ENCODE assay signal across 1 mouse cellular context in the genomic region with DNA sequence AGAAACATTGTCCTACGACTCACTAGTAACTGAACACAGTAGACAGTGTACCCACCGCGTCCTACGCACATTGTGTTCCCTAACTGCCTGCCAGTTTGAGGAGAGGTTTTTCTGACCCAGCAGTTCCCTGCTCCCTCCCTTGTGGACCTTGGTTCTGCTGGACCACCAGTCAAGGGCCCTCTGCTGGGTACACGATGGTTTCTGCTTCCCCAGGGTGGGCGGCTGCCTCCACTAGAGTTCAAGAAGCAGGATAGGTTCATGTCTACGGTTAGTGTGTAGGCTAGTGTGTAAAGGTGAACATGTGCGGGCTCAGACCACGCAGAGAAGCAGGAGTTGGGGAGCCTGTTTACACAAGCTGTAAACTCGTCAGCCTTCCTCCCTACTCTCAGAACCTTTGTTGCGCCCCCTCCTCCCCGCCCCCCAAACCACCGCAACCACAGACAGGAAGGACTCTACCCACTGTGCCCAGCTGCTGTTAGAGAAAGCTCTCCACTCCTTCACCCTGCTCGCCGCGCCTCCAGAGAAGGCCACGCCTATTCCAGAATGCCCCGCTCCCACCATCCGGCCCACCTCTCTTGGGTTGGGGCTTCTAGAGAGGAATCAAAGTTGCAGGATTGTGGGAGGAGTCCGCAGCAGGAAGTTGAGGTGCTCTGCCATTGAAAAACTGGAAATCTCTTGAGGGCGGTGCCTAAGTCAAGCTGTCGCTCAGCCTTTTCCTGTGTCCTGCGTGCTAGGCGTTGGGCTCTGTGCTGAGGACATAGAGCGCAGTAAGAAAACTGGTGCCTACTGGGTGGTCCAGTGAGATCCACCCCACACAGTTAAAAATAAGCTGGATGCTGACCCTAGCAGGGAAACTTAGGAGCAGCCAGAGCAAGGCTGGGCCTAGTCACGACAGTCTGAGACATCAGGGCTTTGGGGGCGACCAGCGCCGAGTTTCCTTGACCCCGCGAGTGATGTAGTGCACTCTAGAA.
TF ChIP-seq lines count a peak whose summit lies in the region.

Gene Zfp13 (minus strand): TSS at position 906 of the 971 bp plus-strand sequence.

TF ChIP-seq in CH12.LX, 34 proteins besides CTCF, POLR2A, EP300 and RAD21 (continued from another document):
- TF ChIP-seq RCOR1 (conservative IDR thresholded peaks at IDR 0.05; ENCODE audit: low read depth, low read length) (no peak), USF1 (IDR thresholded peaks at IDR 0.05; ENCODE audit: low read depth, low read length) (no peak), ZMIZ1 (IDR thresholded peaks at IDR 0.05; ENCODE audit: low read depth, low read length) (peak; percentile 57; the same call in 1 of the 2 replicates), CHD1 (IDR thresholded peaks at IDR 0.05; ENCODE audit: low read depth, low read length) (0 out of 2 replicates have a peak, but pooled peaks have one; percentile 19), HCFC1 (IDR thresholded peaks at IDR 0.05; ENCODE audit: low read depth, low read length) (peak; percentile 47; the same call in 1 of the 2 replicates), MAZ (IDR thresholded peaks at IDR 0.05; ENCODE audit: low read depth, low read length) (peak; percentile 49; the same call in 1 of the 2 replicates), JUND (conservative IDR thresholded peaks at IDR 0.05; ENCODE audit: low read depth, low read length) (no peak), ZC3H11A (IDR thresholded peaks at IDR 0.05; ENCODE audit: low read depth, low read length) (no peak), TBP (conservative IDR thresholded peaks at IDR 0.05; ENCODE audit: low read depth, low read length) (peak; percentile 73), TCF12 (IDR thresholded peaks at IDR 0.05; ENCODE audit: low read depth, low read length) (peak; percentile 45), POLR2AphosphoS2 (IDR thresholded peaks at IDR 0.05; ENCODE audit: low read depth, low read length) (peak; percentile 70; the same call in 1 of the 2 replicates), E2F4 (IDR thresholded peaks at IDR 0.05; ENCODE audit: insufficient replicate concordance, low read depth, low read length) (no peak), MXI1 (IDR thresholded peaks at IDR 0.05; ENCODE audit: low read depth, low read length) (peak; percentile 11; the same call in 1 of the 2 replicates), MAX (IDR thresholded peaks at IDR 0.05; ENCODE audit: low read length) (0 out of 2 replicates have a peak, but pooled peaks have one; percentile 22), MYC (IDR thresholded peaks at IDR 0.05; ENCODE audit: low read depth, low read length) (no peak; the same call in 1 of the 2 replicates), SMC3 (IDR thresholded peaks at IDR 0.05; ENCODE audit: low read depth, low read length) (no peak), NELFE (IDR thresholded peaks at IDR 0.05; ENCODE audit: low read depth, low read length) (peak; percentile 90), CHD2 (IDR thresholded peaks at IDR 0.05; ENCODE audit: low read length) (peak; percentile 54; the same call in 1 of the 2 replicates), JUN (IDR thresholded peaks at IDR 0.05; ENCODE audit: insufficient read depth, low read depth, low read length) (no peak), IRF4 (IDR thresholded peaks at IDR 0.05; ENCODE audit: low read depth, low read length) (no peak), ZNF384 (IDR thresholded peaks at IDR 0.05; ENCODE audit: low read depth, low read length) (no peak), SIN3A (IDR thresholded peaks at IDR 0.05; ENCODE audit: low read length) (peak; percentile 54; the same call in 1 of the 2 replicates), NRF1 (IDR thresholded peaks at IDR 0.05; ENCODE audit: low read depth, low read length) (no peak), ETS1 (conservative IDR thresholded peaks at IDR 0.05; ENCODE audit: low read depth, low read length) (0 out of 2 replicates have a peak, but pooled peaks have one; percentile 32)
